Mouse (Mus musculus): ENCODE measurements around the gene 3110082I17Rik.

DNA sequence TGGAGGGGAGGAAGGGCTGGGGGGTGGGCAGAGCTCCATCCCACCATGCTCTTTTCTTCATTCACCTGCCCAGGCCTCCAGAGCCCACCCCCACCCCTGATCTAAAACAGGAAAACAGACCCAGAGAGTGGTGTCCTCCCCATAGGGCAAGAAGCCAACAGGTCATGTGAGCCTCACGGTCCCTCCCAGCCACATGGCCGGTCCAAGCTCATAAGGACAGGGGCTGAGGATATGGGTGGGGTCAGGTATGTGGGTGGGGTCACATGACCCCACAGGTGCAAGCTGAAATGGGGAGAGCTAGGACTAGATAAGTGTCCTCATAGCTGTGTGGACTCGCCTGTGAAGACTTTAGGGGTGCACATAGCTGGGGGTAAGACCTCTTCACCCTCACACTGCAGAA lies 121.9 kb downstream of the 3110082I17Rik start:
- no peak for TF ChIP-seq CTCF (IDR thresholded peaks at IDR 0.05; ENCODE audit: low read depth, low read length)
- no peak for TF ChIP-seq TAL1 (conservative IDR thresholded peaks at IDR 0.05; ENCODE audit: low read depth, low read length)
- no peak for TF ChIP-seq POLR2AphosphoS5 (IDR thresholded peaks at IDR 0.05; ENCODE audit: insufficient replicate concordance, low read depth, low read length)
- TF ChIP-seq GATA1 (IDR thresholded peaks at IDR 0.05; ENCODE audit: borderline replicate concordance, low read length), result no peak
